ENCODE assay signal across 8 mouse cellular contexts in the genomic region with DNA sequence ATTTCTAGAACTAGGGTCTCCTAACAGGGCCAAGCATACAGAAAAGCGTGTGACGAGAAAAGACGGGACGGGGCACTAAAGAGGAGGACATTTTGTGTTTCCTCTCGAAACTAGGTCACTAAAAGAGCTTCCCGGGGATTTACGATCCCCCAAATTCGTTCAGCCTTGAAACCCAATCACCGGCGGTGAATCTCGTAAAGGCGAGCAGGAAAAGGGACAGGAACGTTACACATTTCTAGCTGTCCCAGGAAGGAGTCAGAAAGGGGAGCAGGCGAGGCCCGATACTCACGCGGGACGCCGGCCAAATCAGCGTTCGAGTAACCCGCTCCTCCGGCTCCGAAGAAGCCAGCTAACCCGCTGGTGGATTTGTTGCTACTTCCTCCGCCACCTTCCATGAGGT. TPM values are rescaled to one million over a fixed set of nuclear protein-coding genes. Genes with fewer than 3 reads are reported as not detected.
DNase-seq lines count a peak whose midpoint lies in the region; ATAC-seq and TF ChIP-seq lines count a peak whose summit lies in the region.

No protein-coding gene starts in this region.

- DNase-seq in heart, postnatal 36 days, result no peak
- peak; percentile 60 for DNase-seq in A20 (ENCODE audit: low read depth, low spot score)
- peak; percentile 26 for DNase-seq in embryo, embryonic 10 days (ENCODE audit: low spot score)
- DNase-seq in hindbrain, postnatal 0 days (ENCODE audit: low spot score), result peak; percentile 32
- DNase-seq in adrenal gland, adult (ENCODE audit: inconsistent age in 2 of 2, low spot score in 1 of 2), result no peak
- DNase-seq in thymus, postnatal 14 days, result no peak

- H3K4me1 ChIP-seq in heart, embryonic 11.5 days (ENCODE audit: control insufficient read depth, insufficient read depth, low read length), result peaks cover 12% of the 10 kb centered on the region
- H3K4me1 ChIP-seq in hindbrain, postnatal 0 days (ENCODE audit: insufficient read depth, low read length), result peaks cover 22% of the 10 kb centered on the region
- H3K4me1 ChIP-seq in midbrain, embryonic 13.5 days (replicated peaks), result peaks cover 31% of the 10 kb centered on the region

- peak overlapping the region; percentile 99 for H3K4me3 ChIP-seq in heart, embryonic 11.5 days (ENCODE audit: low read depth, low read length)
- H3K4me3 ChIP-seq in hindbrain, postnatal 0 days (ENCODE audit: low read length), result peak overlapping the region; percentile 92
- H3K4me3 ChIP-seq in midbrain, embryonic 13.5 days (replicated peaks), result peak overlapping the region; percentile 86

- H3K9me3 ChIP-seq in heart, embryonic 11.5 days (replicated peaks; ENCODE audit: control insufficient read depth, low read length), result no peaks in the 10 kb centered on the region
- H3K9me3 ChIP-seq in hindbrain, postnatal 0 days (ENCODE audit: low read length), result no peaks in the 10 kb centered on the region
- no peaks in the 10 kb centered on the region for H3K9me3 ChIP-seq in midbrain, embryonic 13.5 days

- H3K27ac ChIP-seq in heart, embryonic 11.5 days (ENCODE audit: low read depth, low read length), result peak overlapping the region; percentile 57
- H3K27ac ChIP-seq in hindbrain, postnatal 0 days, result peak overlapping the region; percentile 73
- H3K27ac ChIP-seq in midbrain, embryonic 13.5 days, result no peak overlapping the region

- H3K36me3 ChIP-seq in heart, embryonic 11.5 days (ENCODE audit: control insufficient read depth, insufficient read depth, low read length), result peaks cover 20% of the 10 kb centered on the region
- peaks cover 18% of the 10 kb centered on the region for H3K36me3 ChIP-seq in hindbrain, postnatal 0 days (ENCODE audit: insufficient read depth, low read length)
- H3K36me3 ChIP-seq in midbrain, embryonic 13.5 days, result peaks cover 25% of the 10 kb centered on the region

- intact Hi-C loops in heart, postnatal 36 days (cut with DNase I), result loop anchor here (5.0 kb wide), 1 partner anchor 39 kb away; no protein-coding TSS in a partner anchor

- no peak for TF ChIP-seq CTCF in hindbrain, postnatal 0 days (IDR thresholded peaks at IDR 0.05; ENCODE audit: low read depth)

- peak overlapping the region; percentile 69 for H3K4me2 ChIP-seq in heart, embryonic 11.5 days
- H3K4me2 ChIP-seq in hindbrain, postnatal 0 days (ENCODE audit: low read depth, low read length), result peak overlapping the region; percentile 66
- H3K4me2 ChIP-seq in midbrain, embryonic 13.5 days (replicated peaks), result peak overlapping the region; percentile 91

- H3K27me3 ChIP-seq in heart, embryonic 11.5 days (ENCODE audit: control insufficient read depth, insufficient read depth, low read length), result no peaks in the 10 kb centered on the region
- H3K27me3 ChIP-seq in hindbrain, postnatal 0 days (ENCODE audit: insufficient read depth, low read length), result no peaks in the 10 kb centered on the region
- H3K27me3 ChIP-seq in midbrain, embryonic 13.5 days, result no peaks in the 10 kb centered on the region

- H3K9ac ChIP-seq in heart, embryonic 11.5 days (ENCODE audit: low read depth, low read length), result peak overlapping the region; percentile 97
- peak overlapping the region; percentile 95 for H3K9ac ChIP-seq in hindbrain, postnatal 0 days (replicated peaks; ENCODE audit: low read length)
- H3K9ac ChIP-seq in midbrain, embryonic 13.5 days (replicated peaks), result peak overlapping the region; percentile 92

- WGBS in heart, embryonic 11.5 days (ENCODE audit: insufficient replicate concordance), result under 1% methylated on average over 25 of the region's 26 CpGs
- WGBS in hindbrain, postnatal 0 days, result under 1% methylated on average over 25 of the region's 26 CpGs
- WGBS in midbrain, embryonic 13.5 days, result under 1% methylated on average over 26 of the region's 26 CpGs

- no peak for ATAC-seq in heart, embryonic 11.5 days (replicated peaks; ENCODE audit: insufficient number of reproducible peaks, low FRiP score, low TSS enrichment)
- ATAC-seq in hindbrain, postnatal 0 days, result peak; percentile 60
- ATAC-seq in midbrain, embryonic 13.5 days, result peak; percentile 41

RNA-seq across cellular contexts. Expression of a gene that starts 0.3 kb away (rescaled TPM):
- polyA plus RNA-seq in heart, embryonic 11.5 days (2014; fragmentation: Nextera tagmentation; extraction: Ambion mirVana), result 322 and 324 TPM in 2 replicates
- 100 to 1,000 TPM; 218 to 234 TPM for total RNA-seq in heart, postnatal 36 days (2021)
- total RNA-seq in hindbrain, postnatal 0 days (2014; rRNA removed), result 115 and 138 TPM in 2 replicates
- 258 and 262 TPM in 2 replicates for polyA plus RNA-seq in hindbrain, postnatal 0 days (2015; fragmentation: Nextera tagmentation; extraction: Ambion mirVana)
- 215 and 223 TPM in 2 replicates for polyA plus RNA-seq in midbrain, embryonic 13.5 days (2015; fragmentation: Nextera tagmentation; extraction: Ambion mirVana)

RNA-seq across cellular contexts. Expression of a gene that starts 0.4 kb away (rescaled TPM):
- 33.4 and 36.7 TPM in 2 replicates for polyA plus RNA-seq in heart, embryonic 11.5 days (2014; fragmentation: Nextera tagmentation; extraction: Ambion mirVana)
- 10 to 100 TPM; 17.4 to 19.9 TPM for total RNA-seq in heart, postnatal 36 days (2021)
- 33.6 and 35.0 TPM in 2 replicates for total RNA-seq in hindbrain, postnatal 0 days (2014; rRNA removed)
- polyA plus RNA-seq in hindbrain, postnatal 0 days (2015; fragmentation: Nextera tagmentation; extraction: Ambion mirVana), result 26.4 and 26.5 TPM in 2 replicates
- 42.5 and 44.3 TPM in 2 replicates for polyA plus RNA-seq in midbrain, embryonic 13.5 days (2015; fragmentation: Nextera tagmentation; extraction: Ambion mirVana)

RNA-seq across cellular contexts. Expression of a gene that starts 41.7 kb away (rescaled TPM):
- 145 and 157 TPM in 2 replicates for polyA plus RNA-seq in heart, embryonic 11.5 days (2014; fragmentation: Nextera tagmentation; extraction: Ambion mirVana)
- total RNA-seq in heart, postnatal 36 days (2021), result 100 to 1,000 TPM; 124 to 126 TPM
- total RNA-seq in hindbrain, postnatal 0 days (2014; rRNA removed), result 171 TPM in 2 replicates
- 82.3 and 85.8 TPM in 2 replicates for polyA plus RNA-seq in hindbrain, postnatal 0 days (2015; fragmentation: Nextera tagmentation; extraction: Ambion mirVana)
- 89.7 and 93.6 TPM in 2 replicates for polyA plus RNA-seq in midbrain, embryonic 13.5 days (2015; fragmentation: Nextera tagmentation; extraction: Ambion mirVana)

RNA-seq across cellular contexts. Expression of a gene that starts 59.5 kb away (rescaled TPM):
- not detected in 2 replicates for polyA plus RNA-seq in heart, embryonic 11.5 days (2014; fragmentation: Nextera tagmentation; extraction: Ambion mirVana)
- total RNA-seq in heart, postnatal 36 days (2021), result not detected
- not detected in 2 replicates for total RNA-seq in hindbrain, postnatal 0 days (2014; rRNA removed)
- not detected in 2 replicates for polyA plus RNA-seq in hindbrain, postnatal 0 days (2015; fragmentation: Nextera tagmentation; extraction: Ambion mirVana)
- polyA plus RNA-seq in midbrain, embryonic 13.5 days (2015; fragmentation: Nextera tagmentation; extraction: Ambion mirVana), result not detected in 2 replicates

Comparison
In these comparisons a context has a peak if more than half of its experiments do, and no peak if none do; other contexts are left out.
1. DNase-seq: peak in A20 (single experiment), embryo, embryonic 10 days (single experiment) and hindbrain, postnatal 0 days (single experiment); none in heart, postnatal 36 days (0 of 2), adrenal gland, adult (0 of 2) and thymus, postnatal 14 days (single experiment).
2. Peak in every context shown above with its lines, with median percentiles within 50 percentile points of each other: H3K4me2 ChIP-seq, H3K4me3 ChIP-seq and H3K9ac ChIP-seq.